9 mouse cellular contexts compared by ENCODE assay signal in genomic region chr17:15715013-15715902, GRCm38 (mm10). TPM values are rescaled to one million over a fixed set of nuclear protein-coding genes. Genes with fewer than 3 reads are reported as not detected.
DNase-seq lines count a peak whose midpoint lies in the region; ATAC-seq lines count a peak whose summit lies in the region.
"Had no signal": no experiment of that assay in that cellular context is flagged by ENCODE, and none has a peak within 500 bp of the region (broad histone marks: within the 10 kb centered on the region; RNA-seq: fewer than 3 reads in every experiment).

No protein-coding gene starts in this region.

- peaks cover 27% of the 10 kb centered on the region for H3K4me1 ChIP-seq in liver, embryonic 13.5 days (replicated peaks)
- H3K4me1 ChIP-seq: stomach, embryonic 15.5 days had no signal

- WGBS in liver, embryonic 13.5 days (ENCODE audit: insufficient replicate concordance): 64% methylated on average over 3 of the region's 3 CpGs

- H3K36me3 ChIP-seq in liver, embryonic 13.5 days: peaks cover 53% of the 10 kb centered on the region
- H3K36me3 ChIP-seq: stomach, embryonic 15.5 days had no signal

- ATAC-seq in liver, embryonic 13.5 days (ENCODE audit: low read depth): peak; percentile 76

- no peak overlapping the region for H3K9ac ChIP-seq in liver, embryonic 13.5 days
- H3K9ac ChIP-seq: stomach, embryonic 15.5 days had no signal

- no peaks in the 10 kb centered on the region for H3K27me3 ChIP-seq in liver, embryonic 13.5 days
- H3K27me3 ChIP-seq: stomach, embryonic 15.5 days had no signal

- intact Hi-C loops in heart, postnatal 10 days (cut with DNase I): loop anchor here (2.0 kb wide), 1 partner anchor 188 kb away; the partner anchor contains the start of gene Pdcd2

- H3K4me3 ChIP-seq in liver, embryonic 13.5 days (replicated peaks): no peak overlapping the region
- H3K4me3 ChIP-seq: stomach, embryonic 15.5 days had no signal

- no peaks in the 10 kb centered on the region for H3K9me3 ChIP-seq in liver, embryonic 13.5 days (replicated peaks)
- H3K9me3 ChIP-seq: stomach, embryonic 15.5 days had no signal

- H3K27ac ChIP-seq in liver, embryonic 13.5 days: no peak overlapping the region
- H3K27ac ChIP-seq: stomach, embryonic 15.5 days had no signal

- H3K4me2 ChIP-seq in liver, embryonic 13.5 days: no peak overlapping the region
- H3K4me2 ChIP-seq: stomach, embryonic 15.5 days had no signal

- peak; percentile 28 for DNase-seq in embryo, embryonic 10 days (ENCODE audit: low spot score)
- DNase-seq in embryo, embryonic 9.5 days (ENCODE audit: extremely low spot score): no peak
- DNase-seq in A20 (ENCODE audit: low read depth, low spot score): peak; percentile 66
- DNase-seq in adrenal gland, postnatal 10 days: peak; percentile 30
- peak; percentile 21 to 45 for DNase-seq in heart, postnatal 10 days
- DNase-seq in liver, embryonic 13.5 days: peak; percentile 24
- DNase-seq in naive thymus-derived CD4-positive, alpha-beta T cell, adult 2 months (ENCODE audit: low read depth): peak; percentile 75
- no peak for DNase-seq in frontal cortex, postnatal 14 days (ENCODE audit: low spot score in 2 of 2)

RNA-seq across cellular contexts. Expression of gene Chd1, which starts 10.5 kb away (rescaled TPM):
- 10 to 100 TPM; 36.6 to 47.1 TPM for total RNA-seq in adrenal gland, postnatal 10 days (2021)
- total RNA-seq in heart, postnatal 10 days (2021): 10 to 100 TPM; 28.5 to 29.5 TPM
- 16.8 and 20.5 TPM in 2 replicates for polyA plus RNA-seq in liver, embryonic 13.5 days (2015; fragmentation: Nextera tagmentation; extraction: Ambion mirVana)

Comparison
In these comparisons a context has a peak if more than half of its experiments do, and no peak if none do; other contexts are left out.
1. DNase-seq: peak in embryo, embryonic 10 days (single experiment), A20 (single experiment), adrenal gland, postnatal 10 days (single experiment), heart, postnatal 10 days (2 of 2), liver, embryonic 13.5 days (single experiment) and naive thymus-derived CD4-positive, alpha-beta T cell, adult 2 months (single experiment); none in embryo, embryonic 9.5 days (single experiment) and frontal cortex, postnatal 14 days (0 of 2).